Mouse (Mus musculus) retina, postnatal 7 days (tissue): ENCODE measurements around the gene As3mt.

Source experiments
- DNase-seq: peaks from one replicate; pipeline ENCODE4 v3.0.0-alpha.2; 2012; ENCODE audit warnings: low read depth, low spot score

As3mt gene

GRCm38 (mm10) chr19:46707296-46708151 is at the start of gene As3mt:
TSS of gene As3mt (plus strand) at chr19:46707458.
- peak; percentile 60 for DNase-seq

GRCm38 (mm10) chr19:46658348-46658747 is 48.9 kb upstream of the As3mt start:
- DNase-seq: no peak

- DNase-seq: no peak
Measured at GRCm38 (mm10) chr19:46658851-46659250, 48.4 kb upstream of the As3mt start.

GRCm38 (mm10) chr19:46661511-46661910 is 45.7 kb upstream of the As3mt start:
- no peak for DNase-seq

GRCm38 (mm10) chr19:46662214-46662613 is 45.0 kb upstream of the As3mt start:
- DNase-seq: no peak

- no peak for DNase-seq
Measured at GRCm38 (mm10) chr19:46662784-46663183, 44.5 kb upstream of the As3mt start.

GRCm38 (mm10) chr19:46665474-46665873 is 41.8 kb upstream of the As3mt start:
- no peak for DNase-seq

- DNase-seq: no peak
Measured at GRCm38 (mm10) chr19:46667300-46667699, 40.0 kb upstream of the As3mt start.

GRCm38 (mm10) chr19:46668263-46668662 is 39.0 kb upstream of the As3mt start:
- no peak for DNase-seq

GRCm38 (mm10) chr19:46669802-46670201 is 37.5 kb upstream of the As3mt start:
- no peak for DNase-seq

- peak; percentile 58 for DNase-seq
Measured at GRCm38 (mm10) chr19:46670691-46671090, 36.6 kb upstream of the As3mt start.

- DNase-seq: no peak
Measured at GRCm38 (mm10) chr19:46672766-46673418, 34.4 kb upstream of the As3mt start, which contains the start of gene Cyp17a1. TSS of gene Cyp17a1 (minus strand) at chr19:46673172.

GRCm38 (mm10) chr19:46675641-46676040 is 31.6 kb upstream of the As3mt start:
- DNase-seq: no peak

GRCm38 (mm10) chr19:46679720-46680383 is 27.4 kb upstream of the As3mt start:
- DNase-seq: no peak

GRCm38 (mm10) chr19:46689460-46690372 is 17.5 kb upstream of the As3mt start, which contains the start of gene Borcs7:
TSS of gene Borcs7 (plus strand) at chr19:46689906.
- DNase-seq: peak; percentile 73

GRCm38 (mm10) chr19:46690387-46690786 is 16.9 kb upstream of the As3mt start:
- no peak for DNase-seq

GRCm38 (mm10) chr19:46691078-46691477 is 16.2 kb upstream of the As3mt start:
- DNase-seq: no peak

GRCm38 (mm10) chr19:46693146-46693545 is 14.1 kb upstream of the As3mt start:
- DNase-seq: no peak

GRCm38 (mm10) chr19:46696482-46696881 is 10.8 kb upstream of the As3mt start:
- no peak for DNase-seq

GRCm38 (mm10) chr19:46696943-46697342 is 10.3 kb upstream of the As3mt start:
- DNase-seq: no peak

GRCm38 (mm10) chr19:46697840-46698517 is 9.3 kb upstream of the As3mt start:
- DNase-seq: no peak
